Mouse (Mus musculus) stomach, postnatal 0 days (tissue): ENCODE measurements around the gene Kazn. TPM values are rescaled to one million over a fixed set of nuclear protein-coding genes. Genes with fewer than 3 reads are reported as not detected.

Source experiments
- ATAC-seq: fragments of 200-750 bp; cut with Nextera tagmentation; 2 replicates; pipeline ENCODE4 v1.8.0; 2017; ENCODE audit not compliant: low FRiP score, low TSS enrichment
- DNase-seq: peaks from one replicate; pipeline ENCODE4 v3.0.0-alpha.2; 2016; ENCODE audit warnings: low spot score
- H3K27ac ChIP-seq: fragments of 300-500 bp; sonication (generic); replicated peaks from 2 replicates; pipeline ENCODE4 v1.5.1; 2014; ENCODE audit warnings: mild to moderate bottlenecking, control low read depth
- H3K27me3 ChIP-seq: fragments of 300-500 bp; sonication (generic); 2 replicates; pipeline ENCODE4 v1.6.1; 2014; ENCODE audit warnings: low read length; ENCODE audit not compliant: control insufficient read depth, insufficient read depth
- H3K36me3 ChIP-seq: fragments of 300-500 bp; sonication (generic); 2 replicates; pipeline ENCODE4 v1.6.1; 2014; ENCODE audit warnings: low read length, mixed read lengths; ENCODE audit not compliant: control insufficient read depth, insufficient read depth
- H3K4me1 ChIP-seq: fragments of 300-500 bp; sonication (generic); replicated peaks from 2 replicates; pipeline ENCODE4 v1.6.1; 2014; ENCODE audit warnings: antibody characterized with exemption; ENCODE audit not compliant: control insufficient read depth, insufficient read depth
- H3K4me2 ChIP-seq: fragments of 300-500 bp; sonication (generic); replicated peaks from 2 replicates; pipeline ENCODE4 v1.6.1; 2014; ENCODE audit warnings: low read depth, mild to moderate bottlenecking, control low read depth, moderate library complexity
- H3K4me3 ChIP-seq: fragments of 300-500 bp; sonication (generic); 2 replicates; pipeline ENCODE4 v1.5.1; 2014; ENCODE audit warnings: low read depth, low read length, control low read depth
- H3K9ac ChIP-seq: fragments of 300-500 bp; sonication (generic); 2 replicates; pipeline ENCODE4 v1.6.1; 2014; ENCODE audit warnings: mild to moderate bottlenecking, low read length, control low read depth, mixed read lengths
- H3K9me3 ChIP-seq: fragments of 300-500 bp; sonication (generic); 2 replicates; pipeline ENCODE4 v1.6.1; 2016; ENCODE audit warnings: low read length; ENCODE audit not compliant: control insufficient read depth
- CTCF ChIP-seq: IDR thresholded peaks from 2 replicates; pipeline ENCODE4 v1.5.1; 2016; ENCODE audit warnings: antibody characterized with exemption, low read depth, mild to moderate bottlenecking, moderate library complexity
- EP300 ChIP-seq: optimal IDR thresholded peaks from 2 replicates; pipeline ENCODE3; 2016; ENCODE audit warnings: antibody characterized with exemption
- WGBS: fragments of 180-500 bp; shearing (Covaris S2); extraction: QIAGEN DNeasy Blood & Tissue Kit; methylation state at CpG from one replicate; pipeline ENCODE4 v1.1.7; 2014; 5-methylcytosine and 5-hydroxymethylcytosine counted together
- polyA plus RNA-seq: library from polyadenylated mRNA; unstranded; fragments of >200 nt; fragmentation: Nextera tagmentation; extraction: Ambion mirVana; gene quantifications from 2 replicates; pipeline ENCODE4 v1.2.1, GENCODE M21; 2015

The Kazn gene
- polyA plus RNA-seq, 1 experiment from 2014 or later, result 11.4 TPM

DNA sequence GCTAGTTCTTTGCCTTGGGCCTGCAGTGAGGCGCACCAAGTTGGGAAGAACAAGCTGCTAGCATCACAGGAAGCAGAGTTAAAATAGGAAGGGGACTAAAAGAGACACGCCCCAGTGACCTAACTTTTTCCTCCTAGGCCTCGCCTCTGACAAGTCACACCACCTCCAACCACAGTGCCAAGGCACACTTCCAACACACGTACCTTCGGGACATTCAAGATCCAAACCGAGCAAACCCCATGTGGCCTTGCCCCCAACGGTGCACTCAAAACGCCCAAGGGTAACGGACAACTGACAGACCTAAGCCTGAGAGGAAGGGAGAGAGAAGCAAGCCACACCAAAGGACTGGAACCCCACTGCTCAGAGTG is 53.7 kb downstream of the Kazn start:
- 71% methylated on average over 9 of the region's 9 CpGs for WGBS
- ATAC-seq (no peak), DNase-seq (no peak)
- TF ChIP-seq CTCF, result no peak
- no peak for TF ChIP-seq EP300
- Histone ChIP-seq H3K27me3 (no peaks in the 10 kb centered on the region), H3K4me3 (no peak overlapping the region), H3K4me2 (no peak overlapping the region), H3K36me3 (no peaks in the 10 kb centered on the region), H3K27ac (peak overlapping the region; percentile 83), H3K9me3 (no peaks in the 10 kb centered on the region), H3K4me1 (peaks cover 7% of the 10 kb centered on the region), H3K9ac (no peak overlapping the region)

GRCm38 (mm10) chr4:142184852-142185532 is 54.2 kb downstream of the Kazn start:
- peak; percentile 50 for ATAC-seq
- H3K9me3 ChIP-seq, result no peaks in the 10 kb centered on the region
- no peaks in the 10 kb centered on the region for H3K36me3 ChIP-seq
- TF ChIP-seq CTCF, result no peak
- no peak for TF ChIP-seq EP300
- DNase-seq, result peak; percentile 64
- 50% methylated on average over 13 of the region's 13 CpGs for WGBS
- no peaks in the 10 kb centered on the region for H3K27me3 ChIP-seq
- H3K27ac ChIP-seq, result peak overlapping the region; percentile 83
- no peak overlapping the region for H3K9ac ChIP-seq
- H3K4me1 ChIP-seq, result peaks cover 11% of the 10 kb centered on the region
- no peak overlapping the region for H3K4me2 ChIP-seq
- H3K4me3 ChIP-seq, result no peak overlapping the region

- H3K4me3 ChIP-seq, result no peak overlapping the region
- no peaks in the 10 kb centered on the region; the same call in 1 of the 2 replicates for H3K36me3 ChIP-seq
- no peaks in the 10 kb centered on the region for H3K27me3 ChIP-seq
- no peak overlapping the region for H3K4me2 ChIP-seq
- H3K9me3 ChIP-seq, result no peaks in the 10 kb centered on the region
- H3K27ac ChIP-seq, result no peak overlapping the region
- no peak for ATAC-seq
- H3K9ac ChIP-seq, result no peak overlapping the region
- peaks cover 18% of the 10 kb centered on the region for H3K4me1 ChIP-seq
- no peak for DNase-seq
- TF ChIP-seq EP300, result no peak
- peak; percentile 56 for TF ChIP-seq CTCF
- WGBS, result 84% methylated on average over 1 of the region's 1 CpGs
Measured at GRCm38 (mm10) chr4:142183591-142183990, 55.6 kb downstream of the Kazn start.

- Histone ChIP-seq H3K27me3 (no peaks in the 10 kb centered on the region), H3K4me1 (peaks cover 18% of the 10 kb centered on the region), H3K36me3 (no peaks in the 10 kb centered on the region; the same call in 1 of the 2 replicates), H3K9ac (no peak overlapping the region), H3K4me3 (no peak overlapping the region), H3K4me2 (no peak overlapping the region), H3K9me3 (no peaks in the 10 kb centered on the region), H3K27ac (no peak overlapping the region)
- ATAC-seq (peak; percentile 54), DNase-seq (peak; percentile 53)
- WGBS, result 56% methylated on average over 3 of the region's 3 CpGs
- TF ChIP-seq CTCF (no peak), EP300 (no peak)
Measured at GRCm38 (mm10) chr4:142183015-142183414, 56.2 kb downstream of the Kazn start.

DNA sequence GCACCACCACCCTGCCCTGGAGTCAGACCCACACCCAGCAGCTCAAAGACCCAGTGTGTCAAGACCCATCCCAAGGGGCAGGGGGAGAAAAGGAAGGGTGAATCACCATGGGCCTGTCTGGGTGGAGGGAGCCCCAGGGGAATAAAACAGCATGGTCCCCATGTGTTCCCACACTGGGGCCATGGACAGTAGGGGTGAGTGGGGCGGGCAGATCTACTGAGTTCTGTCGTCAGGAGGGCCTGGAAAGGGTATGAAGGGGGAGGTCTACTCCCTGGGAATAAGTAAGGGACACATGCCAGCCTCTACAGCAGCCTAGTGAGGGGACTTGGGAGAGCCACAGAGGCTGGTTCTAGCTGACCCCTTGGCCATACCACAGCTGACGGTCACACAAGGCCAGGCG is 57.6 kb downstream of the Kazn start:
- no peak overlapping the region for H3K4me3 ChIP-seq
- no peak for DNase-seq
- peaks cover 18% of the 10 kb centered on the region for H3K4me1 ChIP-seq
- WGBS, result 70% methylated on average over 4 of the region's 4 CpGs
- no peak overlapping the region for H3K4me2 ChIP-seq
- H3K27ac ChIP-seq, result no peak overlapping the region
- TF ChIP-seq EP300 (no peak), CTCF (no peak)
- ATAC-seq, result no peak
- H3K9ac ChIP-seq, result no peak overlapping the region
- H3K36me3 ChIP-seq, result no peaks in the 10 kb centered on the region; the same call in 1 of the 2 replicates
- no peaks in the 10 kb centered on the region for H3K27me3 ChIP-seq
- H3K9me3 ChIP-seq, result no peaks in the 10 kb centered on the region

DNA sequence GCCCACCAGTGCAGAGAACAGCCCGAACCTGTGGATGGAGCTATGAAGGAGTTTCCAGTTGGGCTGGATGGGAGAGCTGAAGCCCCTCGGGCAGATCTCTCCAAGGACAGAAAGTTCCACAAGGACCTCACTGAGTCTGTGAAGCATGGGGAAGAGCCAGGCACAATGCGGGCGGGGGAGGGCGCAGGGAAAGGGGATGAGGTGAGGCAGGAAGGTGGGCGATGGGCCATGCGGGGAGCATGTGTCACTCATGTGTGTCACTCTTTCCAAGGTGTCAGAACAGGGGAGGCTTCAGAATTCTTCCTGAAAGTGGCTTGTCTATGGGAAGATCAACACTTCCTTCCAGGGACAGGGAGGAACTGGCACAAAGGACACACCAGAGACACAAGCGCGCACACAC is 58.3 kb downstream of the Kazn start:
- Histone ChIP-seq H3K4me1 (peaks cover 18% of the 10 kb centered on the region), H3K4me3 (no peak overlapping the region), H3K36me3 (no peaks in the 10 kb centered on the region; the same call in 1 of the 2 replicates), H3K9me3 (no peaks in the 10 kb centered on the region), H3K9ac (peak overlapping the region; percentile 18; the same call in 1 of the 2 replicates), H3K27ac (peak overlapping the region; percentile 80), H3K27me3 (no peaks in the 10 kb centered on the region), H3K4me2 (no peak overlapping the region)
- no peak for ATAC-seq
- no peak for TF ChIP-seq CTCF
- no peak for TF ChIP-seq EP300
- 67% methylated on average over 9 of the region's 9 CpGs for WGBS
- DNase-seq, result no peak
